Mouse (Mus musculus): ENCODE data around the gene Shisal1.

Shisal1 gene

DNA sequence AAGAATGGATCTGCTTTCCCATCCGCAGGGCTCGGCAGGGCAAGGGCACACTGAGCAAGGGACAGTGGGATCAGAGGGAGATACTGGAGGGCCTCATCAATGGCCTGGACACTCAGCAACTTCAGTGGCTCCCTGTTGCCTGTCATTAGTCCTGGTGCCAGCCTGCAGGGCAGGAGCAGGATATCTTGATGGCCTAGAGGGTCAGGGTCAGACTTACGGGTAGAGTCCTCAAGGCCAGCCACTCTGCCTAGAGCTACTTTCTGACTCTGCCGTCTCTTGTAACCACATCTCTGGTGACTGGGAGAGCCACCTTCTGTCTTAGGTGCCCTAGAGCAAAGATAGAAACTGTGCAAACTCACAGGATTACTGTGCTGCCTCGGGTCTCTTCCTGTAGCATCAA is 23.1 kb downstream of the Shisal1 start:
- no peak for DNase-seq

DNA sequence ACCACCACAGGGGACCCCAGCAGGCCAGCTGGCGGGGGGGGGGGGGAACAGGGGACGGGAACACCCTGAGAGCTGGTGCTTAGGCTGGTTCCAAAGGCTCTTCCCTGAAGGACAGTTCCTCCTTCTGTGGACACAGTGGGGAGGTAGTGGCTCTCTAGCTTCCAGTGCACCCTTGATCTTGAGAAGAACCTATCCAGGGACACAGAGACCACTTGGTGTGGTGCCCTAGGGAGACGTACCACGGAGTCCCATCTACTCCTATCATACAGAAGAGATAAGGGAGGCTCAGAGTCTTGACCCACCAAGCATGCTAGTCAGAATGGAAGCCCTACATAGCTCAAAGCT is 28.7 kb downstream of the Shisal1 start:
- no peak for DNase-seq

DNA sequence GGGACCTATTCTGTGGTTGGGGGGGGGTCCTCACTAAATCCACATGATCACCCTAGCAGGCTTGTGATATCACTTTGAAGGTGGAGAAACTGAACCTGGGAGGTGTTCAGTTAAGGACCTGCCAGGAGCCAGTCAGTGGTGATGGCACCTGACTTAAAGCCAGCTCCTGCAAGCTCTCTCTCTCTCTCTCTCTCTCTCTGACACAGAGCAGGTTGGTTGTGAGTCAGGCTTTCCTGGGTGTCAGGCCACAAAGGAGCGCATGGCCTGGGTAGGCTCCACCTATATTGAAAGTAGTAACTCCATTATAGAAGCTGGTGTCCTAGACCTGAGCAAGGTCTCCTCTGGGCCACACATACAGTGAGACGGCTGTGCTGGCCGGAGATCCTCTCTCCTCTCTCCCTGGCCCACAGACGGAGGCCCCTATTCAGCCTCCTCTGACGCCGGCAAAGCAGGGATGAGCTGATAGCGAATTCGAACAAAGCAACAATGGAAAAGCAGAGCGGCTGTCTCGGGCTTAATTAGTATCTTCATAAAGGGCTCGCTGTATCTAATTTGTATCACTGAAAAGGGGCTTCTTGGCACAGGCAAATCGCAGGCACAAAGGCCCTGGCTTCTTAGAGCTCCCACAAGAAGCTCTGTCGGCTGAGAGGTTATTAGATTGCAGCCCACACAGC is 29.2 kb downstream of the Shisal1 start:
- no peak for DNase-seq

DNA sequence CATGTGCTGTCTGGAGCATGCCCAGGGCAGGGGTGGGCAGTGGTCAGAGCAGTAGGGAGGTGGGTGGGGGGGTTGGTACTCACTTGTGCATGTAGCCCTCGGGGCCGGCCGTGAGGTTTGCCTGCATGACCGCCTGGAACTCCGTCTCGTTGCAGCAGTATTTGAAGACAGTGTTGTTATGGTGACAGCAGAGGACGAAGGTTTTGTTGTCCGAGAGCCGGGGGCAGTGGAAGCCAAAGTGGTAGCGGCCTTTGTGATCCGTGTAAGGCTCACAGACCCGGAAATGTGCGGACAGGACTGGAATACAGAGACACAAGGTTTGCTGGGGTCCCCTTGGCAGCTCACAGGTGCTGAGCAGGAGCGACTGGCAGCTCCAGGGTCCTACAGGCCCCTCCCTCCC is 29.9 kb downstream of the Shisal1 start:
- no peak for DNase-seq

DNA sequence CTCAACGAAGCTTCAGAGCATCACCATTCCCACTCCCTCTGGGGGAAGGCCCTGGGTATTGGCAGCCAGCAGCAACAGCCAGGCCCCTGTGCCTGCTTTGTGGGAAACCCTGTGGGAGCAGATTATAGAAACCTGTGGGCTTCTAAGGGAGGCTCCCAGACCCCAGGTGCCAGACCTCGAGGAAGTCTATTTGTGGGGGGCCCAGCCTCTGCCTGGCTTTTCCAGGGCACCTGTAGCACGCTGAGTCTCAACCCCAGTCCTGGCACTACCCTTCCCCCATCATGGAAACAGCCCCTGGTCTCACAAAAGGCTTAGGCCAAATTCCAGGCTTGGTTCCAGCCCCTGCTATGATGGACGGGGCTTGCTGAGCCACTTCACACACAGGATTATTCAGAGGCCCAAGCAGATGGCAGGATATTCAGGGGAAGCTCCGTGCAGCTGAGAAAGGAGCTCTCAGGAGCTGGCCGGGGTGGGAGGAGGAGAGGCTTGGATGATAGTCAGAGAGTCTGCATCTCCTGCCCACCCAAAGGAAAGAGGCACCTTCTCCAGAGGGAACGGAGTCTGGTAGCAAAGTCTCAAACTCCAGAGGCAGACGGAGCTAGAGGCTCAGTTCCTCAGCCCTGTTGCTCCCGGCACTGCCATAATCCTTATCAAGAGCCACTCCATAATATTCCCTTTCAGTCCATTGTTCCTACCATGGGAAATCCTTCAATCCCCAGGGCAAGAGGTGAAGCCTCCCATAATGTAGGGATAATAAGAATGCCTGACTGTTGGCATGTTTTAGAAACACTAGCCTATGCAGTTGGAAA is 32.7 kb downstream of the Shisal1 start:
- no peak for DNase-seq

DNA sequence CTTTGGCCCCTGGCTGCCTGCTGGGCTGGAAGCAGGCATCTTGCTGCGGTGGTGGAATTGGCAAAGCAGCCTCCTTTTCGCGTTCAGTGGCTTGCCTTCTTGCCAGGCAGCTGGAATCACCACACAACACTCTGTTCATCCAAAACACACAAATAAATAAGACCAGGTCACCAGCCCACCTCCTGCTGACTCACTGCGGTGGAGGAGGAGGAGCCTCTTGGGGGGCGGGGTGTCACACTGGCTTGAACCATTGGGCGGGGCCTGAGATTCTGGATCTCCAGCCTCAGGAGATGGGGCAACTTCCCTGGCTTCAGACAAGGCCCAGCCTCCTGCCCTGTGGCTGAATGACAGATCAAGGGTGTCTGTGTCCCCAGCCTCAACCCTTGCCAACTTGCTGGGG is 34.5 kb downstream of the Shisal1 start:
- DNase-seq: peak; percentile 70

DNA sequence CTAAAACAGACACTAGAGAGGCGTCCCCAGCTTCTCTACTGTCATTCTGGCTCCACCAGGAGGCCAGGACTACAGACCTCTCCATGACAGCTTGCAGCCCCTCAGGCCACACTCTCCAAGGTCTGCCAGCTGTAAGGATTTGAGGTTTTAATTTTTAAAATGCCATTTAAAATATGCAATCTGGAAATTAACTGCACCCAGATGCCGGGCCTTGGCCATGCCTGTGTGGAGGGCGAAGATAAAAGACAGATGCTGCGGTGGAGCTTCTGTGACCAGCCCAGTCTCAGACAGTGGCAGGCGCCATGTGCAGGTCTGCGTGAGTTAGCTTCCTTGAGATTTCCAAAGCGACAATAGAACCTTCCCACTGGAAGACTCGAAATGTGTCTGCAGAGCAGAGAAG is 36.8 kb downstream of the Shisal1 start:
- DNase-seq: no peak

DNA sequence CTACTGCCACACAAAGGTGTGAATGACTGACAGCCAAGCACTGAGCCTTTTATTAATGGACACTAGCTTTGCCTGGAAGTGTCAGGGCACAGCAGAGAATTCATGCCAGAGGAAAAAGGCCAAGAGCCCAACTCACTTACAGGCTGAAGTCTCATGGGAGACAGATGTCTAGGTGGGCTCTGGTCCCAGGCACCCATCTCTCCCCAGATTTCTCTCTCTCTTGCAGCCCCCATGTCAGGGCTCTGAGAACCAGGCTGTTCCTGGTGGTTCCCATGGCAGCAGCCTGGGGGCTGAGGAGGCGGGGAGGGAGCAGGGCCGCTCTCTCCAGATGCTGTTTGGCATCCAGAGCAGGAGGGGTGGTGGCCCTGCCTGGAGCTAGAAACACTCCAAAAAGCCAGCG is 38.3 kb downstream of the Shisal1 start:
- no peak for DNase-seq

DNA sequence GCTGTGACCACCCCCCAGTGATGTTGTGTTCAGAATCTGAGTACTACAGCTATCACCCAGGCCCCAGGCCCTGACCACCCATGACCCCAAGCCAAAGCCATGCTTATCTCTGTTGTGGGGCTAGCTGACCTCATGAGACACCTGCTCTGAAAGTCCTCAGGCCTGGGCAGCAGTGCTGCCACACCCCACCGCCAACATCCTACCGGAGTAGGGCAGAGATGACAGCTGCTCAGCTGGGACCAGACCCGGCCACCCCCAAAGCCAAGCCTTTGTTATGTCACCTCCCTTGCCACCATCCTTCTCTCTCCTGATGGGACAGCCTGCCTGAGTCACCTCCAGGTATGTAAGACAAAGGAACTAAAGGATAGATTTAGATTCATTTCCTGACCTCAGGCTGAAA is 41.1 kb downstream of the Shisal1 start:
- no peak for DNase-seq

DNA sequence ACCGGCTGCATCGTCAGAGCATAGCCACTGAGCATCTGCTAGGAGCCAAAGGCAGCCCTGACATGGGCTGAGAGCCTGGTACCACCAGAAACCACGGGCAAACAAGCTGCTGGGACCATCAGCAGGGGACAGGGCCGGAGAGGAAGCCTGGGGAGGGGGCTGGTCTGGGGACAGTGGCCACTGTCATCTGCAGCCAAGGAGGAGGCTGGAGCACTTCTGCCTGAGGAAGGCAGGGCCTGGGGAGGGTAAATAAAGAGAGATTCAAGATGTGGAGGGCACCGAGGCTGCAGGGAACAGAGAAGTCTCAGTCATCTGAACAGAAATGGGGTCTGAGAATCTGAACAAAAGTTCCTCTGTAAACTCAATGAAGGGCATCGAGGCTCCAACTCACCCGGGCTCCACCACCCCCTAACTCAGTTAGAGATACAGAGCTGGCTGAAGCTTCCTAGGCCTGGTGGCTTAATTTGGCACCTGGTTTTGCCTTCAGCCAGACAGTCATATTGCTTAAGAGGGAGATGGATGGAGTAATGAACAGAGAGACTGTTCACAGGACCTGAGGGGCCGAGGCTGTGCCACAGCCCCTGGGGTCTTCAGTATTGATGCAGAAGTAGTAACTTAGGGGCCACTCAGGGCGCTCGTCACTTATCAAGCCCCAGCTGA is 43.3 kb downstream of the Shisal1 start:
- no peak for DNase-seq

DNA sequence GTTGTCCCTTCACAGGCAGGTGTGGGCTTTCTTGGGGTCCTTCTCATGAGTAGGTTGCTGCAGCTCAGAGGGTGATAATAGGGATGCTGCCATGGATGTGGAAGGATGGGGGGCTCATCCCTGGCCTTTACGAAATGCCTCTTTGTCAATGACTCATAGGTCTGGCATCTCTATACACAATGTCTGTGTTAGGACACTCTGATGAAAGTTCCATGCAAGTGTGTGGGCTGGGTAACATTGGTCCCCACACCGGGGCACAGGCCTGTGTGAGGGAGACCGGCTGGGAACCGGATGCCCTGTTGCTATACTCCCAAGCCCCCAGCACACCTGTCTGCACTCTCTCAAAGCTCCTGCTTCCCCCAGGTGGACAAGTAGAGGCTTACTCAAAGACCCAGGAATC is 48.3 kb downstream of the Shisal1 start:
- DNase-seq: no peak

DNA sequence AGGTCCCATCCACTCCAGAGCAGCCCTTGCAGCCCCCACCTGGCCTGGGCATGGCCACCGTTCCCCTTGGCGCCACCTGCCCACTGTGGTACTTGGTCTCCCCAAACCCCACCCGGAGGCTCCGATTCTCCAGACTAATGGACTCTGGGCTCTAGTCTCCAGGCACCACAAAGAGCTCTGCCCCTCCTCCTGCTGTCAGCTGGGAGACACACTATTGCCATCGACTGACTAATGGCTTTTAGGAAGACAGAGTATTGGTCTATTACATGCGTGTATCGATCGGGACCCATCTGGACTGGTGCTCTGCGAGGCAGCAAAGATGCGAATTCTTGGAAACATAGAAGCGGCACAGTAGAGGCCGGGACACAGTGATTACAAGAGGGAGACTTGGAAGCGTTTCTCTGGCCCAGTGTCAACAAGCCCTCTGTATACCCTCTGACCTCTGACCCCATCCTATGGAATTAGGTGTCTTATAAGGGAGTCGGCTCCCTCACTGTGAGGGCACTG is 49.2 kb downstream of the Shisal1 start:
- DNase-seq: no peak

DNA sequence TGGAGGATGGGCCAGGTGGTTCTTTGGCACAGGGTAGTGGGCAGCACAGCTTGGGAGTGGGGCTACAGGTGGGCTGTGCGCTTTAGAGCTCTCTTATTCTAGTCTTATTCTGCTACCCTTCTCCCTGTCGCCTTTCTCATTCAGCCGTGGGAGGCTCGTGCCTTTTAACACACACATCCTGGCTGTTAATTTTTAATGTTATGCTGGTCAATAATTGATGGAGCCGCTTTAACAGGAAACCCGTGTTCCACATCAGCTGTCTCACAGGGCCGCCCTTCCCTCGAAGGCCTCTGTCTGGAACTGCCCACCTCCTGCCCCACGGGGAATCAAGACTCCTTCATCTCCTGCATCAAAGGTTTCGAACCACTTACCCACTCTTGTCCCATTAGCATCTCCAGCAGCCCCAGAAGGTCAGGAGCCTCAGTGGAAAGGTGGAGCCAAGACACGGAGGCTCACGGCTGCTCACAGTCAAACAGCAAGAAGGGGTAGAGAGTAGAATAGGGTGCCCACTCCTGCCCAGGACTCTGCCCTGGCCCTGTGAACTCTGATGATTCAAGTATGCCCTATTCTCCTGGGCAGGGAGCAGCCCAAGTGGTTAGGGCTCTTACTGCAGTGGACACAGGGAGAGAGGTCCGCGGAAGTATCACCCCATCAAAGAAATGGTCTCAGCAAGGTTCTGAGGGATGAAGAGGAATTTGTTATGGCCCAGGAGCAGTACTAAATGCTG is 51.4 kb downstream of the Shisal1 start:
- no peak for DNase-seq

DNA sequence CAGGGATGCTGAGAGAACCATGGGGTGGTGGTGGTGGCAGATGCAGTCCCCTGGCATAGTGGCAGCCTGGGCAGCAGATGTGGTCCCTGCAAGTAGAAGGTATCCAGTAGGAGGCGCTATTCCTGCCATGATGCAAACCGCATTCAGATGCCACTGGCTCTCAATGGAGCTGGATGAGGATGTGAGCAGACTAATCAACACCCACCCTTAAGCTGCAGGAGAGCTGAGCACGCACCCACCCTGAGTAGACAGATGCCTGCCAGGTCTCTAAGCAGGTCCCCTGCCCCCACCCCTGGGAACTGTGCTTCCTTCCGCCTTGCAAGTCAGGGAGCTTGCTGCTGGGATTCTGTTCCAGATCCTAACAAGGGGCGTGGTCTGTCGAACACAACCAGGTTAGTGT is 53.6 kb downstream of the Shisal1 start:
- DNase-seq: no peak

DNA sequence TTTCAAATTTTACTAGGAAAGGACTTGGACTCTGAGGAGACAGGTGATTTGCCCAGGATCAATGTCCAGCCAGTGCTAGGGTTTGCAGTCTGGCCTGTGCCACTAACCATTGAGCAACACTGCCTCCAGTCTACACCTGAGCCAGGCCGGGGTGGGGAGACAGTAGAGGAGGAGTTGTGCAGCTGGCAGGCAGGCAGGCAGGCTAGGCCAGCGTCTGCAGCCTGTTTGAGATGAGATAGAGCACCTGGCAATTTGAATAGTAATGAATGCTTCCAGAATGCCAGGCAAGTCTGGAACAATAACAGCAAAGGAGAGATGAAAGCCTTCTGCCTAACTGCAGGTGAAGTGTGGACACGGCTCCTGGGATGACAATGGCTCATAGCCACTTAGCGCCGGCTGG is 54.1 kb downstream of the Shisal1 start:
- DNase-seq: no peak

DNA sequence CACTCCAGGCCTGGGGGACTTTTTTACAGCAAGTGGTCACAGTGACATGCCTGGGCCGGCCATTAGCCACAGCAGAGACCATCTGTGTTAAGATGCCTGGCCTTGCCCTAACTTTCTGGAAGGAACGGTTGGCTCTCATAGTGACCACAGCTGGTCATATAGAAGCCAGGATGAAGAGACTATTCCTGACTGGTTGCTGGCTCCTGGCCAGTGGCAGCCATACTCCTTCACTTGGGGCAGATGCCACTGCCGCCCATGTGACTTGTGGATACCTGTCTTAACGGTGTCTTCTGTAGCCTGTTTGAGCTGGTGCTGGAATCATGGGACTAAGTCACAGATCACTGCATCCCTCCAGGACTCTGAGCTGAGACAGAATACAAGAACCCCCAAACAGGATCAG is 54.8 kb downstream of the Shisal1 start:
- no peak for DNase-seq

DNA sequence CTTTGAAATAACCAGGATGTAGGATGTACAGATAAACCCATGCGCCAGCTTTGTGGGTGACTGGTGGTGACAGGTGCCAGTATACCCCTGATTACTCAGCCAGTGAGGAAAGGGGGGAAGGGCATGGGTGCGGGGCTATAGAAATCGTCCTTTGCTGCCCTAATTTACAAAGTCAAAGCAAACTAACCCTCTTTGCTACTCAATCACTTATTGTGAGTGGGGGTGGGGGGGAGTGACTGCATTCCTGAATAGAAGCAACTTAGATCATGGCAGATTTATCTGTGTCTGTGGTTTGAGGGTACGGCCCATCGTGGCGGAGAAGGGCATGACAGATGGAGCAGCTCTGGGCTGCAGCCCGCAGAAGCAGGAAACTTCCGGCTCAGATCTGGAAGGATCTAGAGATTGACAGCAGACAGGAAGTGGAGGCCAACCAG is 58.2 kb downstream of the Shisal1 start:
- no peak for DNase-seq

DNA sequence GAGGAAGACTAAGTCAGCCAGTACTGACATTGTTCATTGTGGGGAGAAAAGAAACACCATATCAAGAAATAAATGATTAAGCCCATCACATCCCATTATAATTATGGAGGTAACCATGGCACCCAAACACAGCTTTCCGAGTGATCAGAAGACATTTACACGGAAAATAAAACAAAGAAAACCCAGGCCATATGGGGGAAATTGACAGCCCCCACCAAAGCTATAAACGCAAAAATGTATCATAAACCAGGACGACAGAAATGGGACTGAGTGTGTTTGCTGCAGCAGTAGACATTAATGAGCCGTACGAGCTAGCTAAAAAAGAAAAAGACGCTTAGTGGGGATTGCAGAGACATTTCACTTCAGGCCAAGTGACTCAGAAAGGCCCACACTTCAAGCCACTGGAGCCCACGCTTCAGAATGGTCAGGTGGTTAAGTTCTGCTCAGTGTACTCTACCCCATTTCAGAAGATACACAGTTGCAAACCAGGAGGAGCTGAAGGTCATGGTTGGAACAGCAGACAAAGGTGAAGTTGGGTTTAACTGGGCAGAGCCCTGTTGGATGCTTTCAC is 60.8 kb downstream of the Shisal1 start:
- no peak for DNase-seq

DNA sequence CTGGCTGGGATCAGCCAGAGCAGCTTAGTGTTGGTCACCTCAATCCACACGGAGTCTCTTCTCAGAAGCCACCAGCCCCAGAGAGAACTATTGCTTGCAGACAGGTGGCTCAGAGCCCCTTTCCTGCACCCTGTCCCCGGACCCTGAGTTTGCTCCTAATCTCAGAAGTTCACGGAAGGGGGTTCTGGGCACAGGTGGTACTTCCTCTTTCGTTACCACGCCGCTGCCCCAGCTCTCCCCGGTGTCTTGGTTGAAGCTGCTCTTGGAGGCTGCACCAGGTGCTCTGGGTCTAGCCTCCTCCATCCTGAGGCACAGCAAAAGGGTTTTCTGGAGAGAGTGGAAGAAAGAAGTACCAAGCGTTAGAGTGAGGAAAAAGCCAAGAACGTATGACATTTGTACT is 62.8 kb downstream of the Shisal1 start:
- DNase-seq: no peak

DNA sequence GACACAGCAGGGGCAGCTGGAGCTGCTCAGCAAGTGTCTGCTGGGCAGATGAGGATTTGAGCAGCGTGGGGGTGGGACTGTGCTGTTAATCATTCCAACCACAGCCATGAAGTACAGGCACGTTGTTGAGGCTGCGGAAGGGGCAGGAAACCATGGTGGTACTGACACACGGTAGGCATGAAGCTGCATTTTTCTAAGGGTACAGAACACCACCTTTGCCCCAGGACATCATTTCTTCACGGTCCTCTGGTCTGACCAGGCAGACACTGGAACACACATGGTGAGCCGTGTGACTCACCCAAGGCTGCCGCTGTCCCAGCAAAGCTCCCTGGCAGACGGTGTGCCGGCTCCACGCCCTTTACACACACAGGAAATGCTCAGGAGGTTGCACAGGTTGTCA is 66.7 kb downstream of the Shisal1 start:
- no peak for DNase-seq

DNA sequence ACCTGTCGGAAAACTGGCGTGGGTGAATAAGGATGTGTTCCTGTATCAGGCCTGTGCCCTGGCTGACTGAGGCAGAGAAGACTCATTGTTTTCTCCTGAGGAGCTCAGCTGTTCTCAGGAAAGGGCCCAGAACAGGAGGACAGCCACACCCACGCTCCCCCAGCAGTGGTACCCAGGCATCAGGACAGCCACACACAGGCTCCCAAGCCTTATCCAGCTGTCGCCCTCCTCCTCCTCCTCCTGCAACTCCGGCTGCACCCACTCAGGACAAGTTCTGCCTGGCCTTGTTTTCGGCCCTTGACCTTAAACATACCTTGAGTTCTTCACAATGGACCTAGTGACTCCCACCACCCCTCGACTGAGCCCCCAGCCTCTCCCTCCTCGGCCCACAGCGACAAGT is 68.2 kb downstream of the Shisal1 start:
- DNase-seq: no peak

DNA sequence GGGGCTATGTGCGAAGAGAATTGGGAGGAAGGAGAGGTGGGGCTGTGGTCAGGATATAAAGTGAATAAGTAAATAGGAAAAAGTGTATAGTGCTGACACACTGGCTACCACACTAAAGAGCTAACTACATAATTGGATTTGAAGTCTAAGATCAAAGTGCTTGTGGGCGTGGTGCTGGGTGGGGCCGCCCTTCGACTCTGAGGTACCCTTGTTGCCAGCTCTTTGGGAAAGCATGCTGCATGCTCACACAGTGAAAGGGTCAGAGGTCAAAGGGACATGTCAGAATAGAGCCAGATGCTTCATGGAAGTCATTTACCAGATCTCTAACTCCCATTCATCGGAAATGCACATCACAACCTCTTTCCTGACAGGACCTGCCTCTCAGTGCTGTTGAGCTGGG is 74.1 kb downstream of the Shisal1 start:
- DNase-seq: no peak

DNA sequence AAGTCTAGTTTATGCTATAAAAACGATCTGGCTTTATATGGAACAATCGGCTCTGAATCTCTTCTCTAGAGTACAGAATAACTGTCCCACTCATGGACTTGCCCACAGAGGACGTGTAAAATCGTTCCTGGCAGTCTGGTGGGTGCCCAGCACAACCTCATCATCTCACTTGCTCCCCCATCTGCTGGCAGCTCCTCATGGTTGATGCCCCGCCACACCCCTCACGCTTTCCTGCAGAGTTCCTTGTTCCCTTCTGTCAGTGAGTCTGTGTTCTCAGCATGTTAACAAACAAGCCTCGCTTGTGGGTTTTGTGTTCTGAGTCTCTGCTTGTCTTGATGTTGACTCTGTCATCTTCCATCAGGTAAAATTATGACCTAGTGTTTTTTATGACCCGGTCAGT is 79.5 kb downstream of the Shisal1 start:
- no peak for DNase-seq

Data from lung, postnatal 14 days (tissue).